In the genomic region with DNA sequence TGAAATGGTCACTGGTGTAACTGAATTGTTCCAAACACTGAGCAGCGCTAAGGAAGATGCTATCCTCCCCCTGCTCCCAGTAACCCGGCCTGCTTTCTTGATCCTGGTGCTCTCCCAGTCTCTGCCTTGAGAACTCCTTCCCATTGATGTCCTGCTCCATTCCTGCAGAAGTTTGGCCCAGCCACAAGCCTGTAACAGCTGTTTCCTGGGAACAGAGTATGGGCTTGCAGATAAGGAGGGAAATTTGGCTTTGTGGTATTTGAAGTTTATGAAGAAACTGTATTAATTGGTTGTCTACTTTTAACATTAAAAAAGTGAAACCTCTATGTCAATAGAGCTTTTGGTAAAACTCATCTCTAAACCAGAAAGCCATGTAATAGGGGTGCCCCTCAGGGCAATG, we compare ENCODE assay signal across 38 mouse cellular contexts. TPM values are rescaled to one million over a fixed set of nuclear protein-coding genes. Genes with fewer than 3 reads are reported as not detected.
"Had no signal": no experiment of that assay in that cellular context is flagged by ENCODE, and none has a peak within 500 bp of the region (broad histone marks: within the 10 kb centered on the region; RNA-seq: fewer than 3 reads in every experiment).

No protein-coding gene starts in this region.

- DNase-seq: heart, postnatal 36 days; kidney, adult 11 months; kidney, adult 18-20 months; kidney, adult 2 months; kidney, adult 8-10 months; kidney, adult 9 months; kidney, postnatal 10 days; kidney, postnatal 14 days; kidney, postnatal 25 days; kidney, postnatal 36 days; kidney, postnatal 4 days; layer of hippocampus, adult 9-11 months; layer of hippocampus, postnatal 36 days had no signal

- H3K4me3 ChIP-seq: heart, embryonic 10.5 days; heart, embryonic 12.5 days; heart, embryonic 13.5 days; heart, embryonic 15.5 days; hindbrain, embryonic 10.5 days; hindbrain, embryonic 12.5 days; hindbrain, embryonic 13.5 days; hindbrain, embryonic 15.5 days; intestine, embryonic 15.5 days; kidney, embryonic 15.5 days; layer of hippocampus, adult 2 months; left cerebral cortex, adult 2 months had no signal

- H3K9ac ChIP-seq: heart, embryonic 12.5 days; heart, embryonic 13.5 days; heart, embryonic 15.5 days; hindbrain, embryonic 12.5 days; hindbrain, embryonic 13.5 days; hindbrain, embryonic 14.5 days; hindbrain, embryonic 15.5 days; intestine, embryonic 15.5 days; kidney, embryonic 15.5 days had no signal

- H3K27ac ChIP-seq: heart, embryonic 10.5 days; heart, embryonic 13.5 days; heart, embryonic 15.5 days; hindbrain, embryonic 10.5 days; hindbrain, embryonic 12.5 days; hindbrain, embryonic 13.5 days; hindbrain, embryonic 14.5 days; hindbrain, embryonic 15.5 days; hindbrain, postnatal 0 days; intestine, embryonic 15.5 days; kidney, embryonic 15.5 days; kidney, postnatal 0 days; layer of hippocampus, adult 2 months; left cerebral cortex, adult 2 months had no signal

- H3K4me1 ChIP-seq: heart, embryonic 10.5 days; heart, embryonic 12.5 days; heart, embryonic 13.5 days; heart, embryonic 15.5 days; hindbrain, embryonic 10.5 days; hindbrain, embryonic 12.5 days; hindbrain, embryonic 13.5 days; hindbrain, embryonic 15.5 days; intestine, embryonic 15.5 days; kidney, embryonic 15.5 days had no signal

- ATAC-seq: hindbrain, embryonic 16.5 days; hindbrain, postnatal 0 days; inflammation-experienced regulatory T-cells, adult 6 months; intestine, embryonic 15.5 days; intestine, embryonic 16.5 days; intestine, postnatal 0 days had no signal

- H3K27me3 ChIP-seq: heart, embryonic 15.5 days; hindbrain, embryonic 12.5 days; hindbrain, embryonic 13.5 days; hindbrain, embryonic 15.5 days; intestine, embryonic 15.5 days had no signal

- H3K36me3 ChIP-seq: heart, embryonic 10.5 days; heart, embryonic 12.5 days; heart, embryonic 13.5 days; heart, embryonic 15.5 days; hindbrain, embryonic 10.5 days; hindbrain, embryonic 12.5 days; hindbrain, embryonic 13.5 days; intestine, embryonic 15.5 days; kidney, embryonic 15.5 days had no signal

- H3K9me3 ChIP-seq: heart, embryonic 10.5 days; heart, embryonic 12.5 days; heart, embryonic 13.5 days; heart, embryonic 15.5 days; hindbrain, embryonic 10.5 days; hindbrain, embryonic 12.5 days; hindbrain, embryonic 13.5 days; hindbrain, embryonic 15.5 days; intestine, embryonic 15.5 days; kidney, embryonic 15.5 days had no signal

RNA-seq across cellular contexts. Expression of a gene that starts 10.6 kb away (rescaled TPM):
- total RNA-seq: heart, postnatal 14 days; heart, postnatal 25 days; heart, postnatal 36 days; hematopoietic stem cell, adult 5-6 weeks had no signal
- polyA plus RNA-seq: heart, embryonic 14.5 days; heart, embryonic 15.5 days; heart, embryonic 16.5 days; heart, postnatal 0 days had no signal

RNA-seq across cellular contexts. Expression of a gene that starts 35.0 kb away (rescaled TPM):
- total RNA-seq: heart, postnatal 36 days had no signal
